Mouse (Mus musculus) adrenal gland, postnatal 4 days (tissue): ENCODE measurements around the gene Pom121. TPM values are rescaled to one million over a fixed set of nuclear protein-coding genes. Genes with fewer than 3 reads are reported as not detected.
"Not testable (repeated sequence)": the region's sequence is repeated elsewhere in the genome, so short reads cannot be mapped to it uniquely, and the experiment has no call there.

ENCODE experiments used
- DNase-seq, 2 experiments: peaks; one replicate each; pipeline ENCODE4 v3.0.0; 2021 to 2022; ENCODE audit warnings: low spot score in 2 of 2, mixed read lengths in 2 of 2
- microRNA-seq: library from miRNA; unstranded; fragments of <30 nt; microRNA quantifications from one replicate; pipeline ENCODE4 v1.2.0, GENCODE M21; 2021
- total RNA-seq, 2 experiments: library from RNA; stranded (reverse); gene quantifications; 2 replicates each; pipeline ENCODE4 v1.2.3; 2021

Gene Pom121
- total RNA-seq, 2 experiments from 2014 or later, result 35.9 to 40.7 TPM

DNA sequence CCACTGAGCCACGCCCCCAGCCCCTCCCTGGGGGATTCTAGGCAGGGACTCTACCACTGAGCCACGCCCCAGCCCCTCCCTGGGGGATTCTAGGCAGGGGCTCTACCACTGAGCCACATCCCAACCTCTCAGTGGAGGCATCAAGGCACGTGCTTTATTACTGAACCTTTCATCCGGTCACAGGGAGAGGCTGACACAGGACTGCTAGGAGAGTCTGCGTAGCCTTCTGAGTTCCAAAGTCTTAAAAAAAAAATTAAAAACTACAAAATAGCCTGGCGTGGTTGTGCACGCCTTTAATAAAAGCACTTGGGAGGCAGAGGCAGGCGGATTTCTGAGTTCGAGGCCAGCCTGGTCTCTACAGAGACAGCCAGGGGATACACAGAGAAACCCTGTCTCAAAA, 25.1 kb downstream of the Pom121 start:
- DNase-seq, result not testable (repeated sequence)

DNA sequence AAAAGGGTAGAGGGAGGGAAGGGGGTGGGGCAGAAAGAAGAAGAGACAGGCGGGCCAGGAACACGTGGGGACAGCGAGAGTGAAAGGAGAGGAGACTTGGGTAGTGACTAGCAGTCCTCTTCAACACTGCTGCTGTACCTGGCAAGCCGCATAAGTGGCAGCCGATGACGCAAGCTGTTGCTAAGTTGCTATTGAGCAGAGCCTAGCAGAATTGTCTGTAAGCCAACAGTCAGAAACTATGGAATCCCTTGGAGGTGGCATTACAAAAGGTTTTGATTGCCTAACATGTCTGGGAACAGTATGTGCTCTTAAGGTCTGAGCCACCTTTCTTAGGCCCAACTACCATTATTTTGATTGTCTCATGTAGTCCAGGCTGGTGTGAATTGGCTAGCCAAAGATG, 26.0 kb downstream of the Pom121 start:
- no peak for DNase-seq

DNA sequence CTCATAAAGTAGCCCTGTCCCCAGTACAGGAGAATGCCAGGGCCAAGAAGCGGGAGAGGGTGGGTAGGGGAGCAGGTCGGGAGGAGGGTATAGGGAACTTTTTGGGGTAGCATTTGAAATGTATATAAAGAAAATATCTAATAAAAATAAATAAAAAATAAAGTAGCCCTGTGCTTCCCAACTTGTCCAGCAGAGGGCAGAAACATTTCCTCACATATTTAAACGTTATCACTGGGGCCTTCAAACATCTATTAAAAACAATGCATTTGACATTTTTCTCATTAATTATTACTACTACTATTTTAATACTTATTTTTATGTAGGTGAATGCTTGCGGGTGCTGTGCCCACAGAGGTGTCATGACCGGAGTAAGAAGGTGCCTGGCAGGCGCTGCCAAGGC, 26.5 kb downstream of the Pom121 start:
- no peak for DNase-seq

DNA sequence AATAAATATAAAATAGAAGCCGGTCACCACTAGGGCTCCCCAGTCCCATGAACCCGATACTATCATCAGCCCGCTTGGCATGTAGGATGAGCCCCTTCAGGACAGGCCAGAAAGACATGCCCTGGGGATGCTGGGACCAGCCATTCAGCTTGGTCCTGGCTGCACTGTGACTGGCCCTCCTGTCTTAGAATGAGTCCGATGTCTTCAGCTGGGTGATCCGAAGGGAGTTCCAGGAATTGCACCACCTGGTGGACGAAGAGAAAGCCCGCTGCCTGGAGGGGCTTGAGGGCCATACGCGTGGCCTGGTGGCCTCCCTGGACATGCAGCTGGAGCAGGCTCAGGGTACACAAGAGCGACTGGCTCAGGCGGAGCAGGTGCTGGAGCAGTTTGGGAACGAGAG, 30.8 kb downstream of the Pom121 start:
- no peak for DNase-seq

DNA sequence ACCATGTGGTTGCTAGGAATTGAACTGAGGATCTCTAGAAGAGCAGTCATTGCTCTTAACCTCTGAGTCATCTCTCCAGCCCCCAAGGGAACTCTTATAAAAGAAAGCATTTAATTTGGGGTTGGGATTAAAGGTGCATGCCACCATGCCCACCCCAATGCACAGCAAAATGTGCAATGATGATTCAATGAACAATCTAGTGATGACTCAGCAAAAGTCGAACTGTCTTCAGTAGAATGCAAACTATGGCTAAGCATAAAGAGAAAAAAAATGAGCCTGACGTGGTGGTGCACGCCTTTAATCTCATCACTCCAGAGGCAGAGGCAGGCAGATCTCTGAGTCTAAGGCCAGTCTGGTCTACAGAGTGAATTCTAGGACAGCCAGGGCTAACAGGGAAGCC, 31.8 kb downstream of the Pom121 start:
- no peak for DNase-seq

DNA sequence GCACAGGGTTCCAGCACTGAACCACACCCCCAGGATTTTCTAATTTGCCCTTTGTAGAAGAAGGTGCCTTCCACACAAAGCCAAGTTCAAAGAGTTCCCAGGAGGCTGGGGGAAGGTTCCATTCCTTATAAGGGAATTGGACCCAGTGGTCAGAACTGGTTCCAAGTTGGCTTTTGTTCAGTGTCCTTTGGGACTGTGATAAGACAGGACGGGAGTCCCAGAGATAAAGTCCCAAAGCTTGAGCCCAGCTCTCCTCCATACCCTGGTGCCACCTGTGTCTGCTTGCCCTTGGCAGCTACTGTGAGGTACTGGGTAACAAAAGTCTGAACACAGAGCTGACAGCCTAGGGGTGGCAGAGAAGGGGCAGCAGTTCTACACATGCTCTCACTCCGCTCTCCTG, 34.6 kb downstream of the Pom121 start:
- no peak for DNase-seq

DNA sequence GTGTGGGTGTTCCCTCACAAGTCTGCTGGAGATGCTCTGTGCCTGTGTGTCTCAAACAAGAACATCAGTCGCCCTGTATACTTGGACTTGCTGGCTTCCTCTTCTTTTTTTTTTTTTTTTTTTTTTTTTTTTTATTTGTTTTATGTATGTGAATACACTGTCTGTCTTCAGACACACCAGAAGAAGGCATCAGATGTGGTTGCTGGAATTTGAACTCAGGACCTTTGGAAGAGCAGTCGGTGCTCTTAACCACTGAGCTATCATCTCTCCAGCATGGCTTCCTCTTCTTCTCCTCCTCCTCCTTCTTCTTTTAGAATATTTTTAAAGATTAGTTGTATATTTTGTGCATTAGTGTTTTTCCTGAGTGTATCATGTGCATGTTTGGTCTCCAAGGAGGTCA, 36.8 kb downstream of the Pom121 start:
- peak; percentile 45 to 60 for DNase-seq

DNA sequence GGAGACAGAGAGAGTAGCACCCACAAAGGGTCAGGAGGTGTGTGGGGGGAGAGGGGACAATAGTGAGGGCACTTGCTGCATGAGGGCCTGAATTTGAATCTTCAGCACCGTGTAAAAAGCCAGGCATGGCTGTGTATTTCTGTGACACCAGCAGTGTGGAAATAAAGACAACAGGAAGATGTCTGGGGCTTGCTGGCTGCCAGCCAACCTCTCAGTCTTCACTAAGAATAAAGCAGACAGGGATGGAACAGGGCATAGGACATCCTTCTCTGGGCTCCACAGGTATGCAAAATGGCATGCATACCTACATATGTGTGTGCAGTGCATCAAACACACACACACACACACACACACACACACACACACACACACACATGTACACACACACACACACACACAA, 38.3 kb downstream of the Pom121 start:
- no peak for DNase-seq

DNA sequence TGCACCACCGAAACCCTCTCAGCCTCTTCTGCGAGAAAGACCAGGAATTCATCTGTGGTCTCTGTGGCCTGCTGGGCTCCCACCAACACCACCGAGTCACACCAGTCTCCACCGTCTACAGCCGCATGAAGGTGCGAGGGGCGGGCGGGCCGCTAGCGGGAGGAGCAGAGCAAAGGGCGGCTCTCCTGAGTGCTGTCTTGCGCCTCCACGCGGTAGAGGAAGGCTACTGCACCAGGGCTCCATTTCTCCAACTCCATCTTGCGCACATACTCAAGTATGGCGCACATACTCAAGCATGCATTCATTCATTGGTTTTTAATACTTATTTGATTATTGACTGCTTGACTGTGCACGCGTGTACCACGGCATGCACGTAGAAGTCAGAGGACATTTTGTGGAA, 40.8 kb downstream of the Pom121 start:
- no peak for DNase-seq

DNA sequence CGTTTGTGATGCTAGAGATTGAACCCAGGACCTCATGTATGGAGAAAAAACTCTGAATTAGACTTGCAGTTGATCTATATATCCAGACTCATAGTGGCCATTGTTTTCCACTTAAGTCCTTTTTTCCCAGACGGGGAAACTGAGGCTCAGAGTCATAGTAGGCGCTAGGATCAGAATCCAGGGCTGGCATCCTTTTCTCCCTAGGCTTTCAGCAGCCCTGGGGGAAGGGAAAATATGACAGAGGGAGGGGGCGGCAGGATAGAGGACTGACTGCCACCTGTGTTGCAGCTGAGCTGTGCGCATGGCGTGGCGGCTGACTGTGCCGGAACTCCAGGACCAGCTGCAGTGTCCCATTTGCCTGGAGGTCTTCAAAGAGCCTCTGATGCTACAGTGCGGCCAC, 41.4 kb downstream of the Pom121 start, which contains the start of gene Trim50:
TSS of gene Trim50 (plus strand) at position 301 of the 400 bp plus-strand sequence.
- no peak for DNase-seq

DNA sequence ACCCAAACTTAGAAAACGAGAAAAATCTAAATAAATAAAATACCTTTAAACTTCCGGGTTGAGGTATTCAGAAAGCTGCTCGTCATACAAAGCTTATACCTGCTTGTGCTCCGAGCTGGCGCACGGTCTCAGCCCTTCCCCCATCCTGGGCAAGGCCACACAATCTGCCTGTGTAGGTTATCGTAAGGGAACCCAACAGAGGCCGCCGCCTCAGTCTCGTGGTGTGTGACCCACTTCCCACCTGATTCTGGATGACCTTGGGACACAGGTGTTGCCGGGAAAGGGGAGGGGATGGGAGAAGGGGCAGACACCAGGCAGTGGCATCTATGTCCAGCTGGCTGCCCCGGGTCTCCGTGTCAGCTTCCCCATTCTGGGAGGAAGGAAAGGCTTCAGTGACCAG, 42.7 kb downstream of the Pom121 start:
- no peak for DNase-seq

DNA sequence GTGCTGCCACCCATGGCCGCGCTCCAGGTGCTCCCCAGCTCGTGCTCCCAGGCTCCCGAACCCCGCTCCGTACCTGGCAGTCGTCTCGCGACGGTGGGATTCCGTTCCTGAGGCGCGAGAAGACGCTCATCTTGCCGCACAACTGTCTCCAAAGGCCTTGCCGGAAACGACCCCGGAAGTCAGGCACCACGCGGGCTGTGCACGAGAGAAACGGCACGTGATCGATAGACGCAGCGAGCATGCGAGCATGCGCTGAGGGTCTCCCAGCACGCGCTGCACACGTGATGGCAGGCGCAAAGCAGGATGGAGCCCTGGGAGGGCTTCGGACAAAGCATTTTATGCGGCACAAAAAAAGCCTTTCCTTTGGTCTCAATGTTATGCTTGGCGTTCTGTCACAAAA, 44.5 kb downstream of the Pom121 start, which contains the start of gene Fkbp6:
TSS of gene Fkbp6 (minus strand) at position 183 of the 400 bp plus-strand sequence.
- no peak for DNase-seq

DNA sequence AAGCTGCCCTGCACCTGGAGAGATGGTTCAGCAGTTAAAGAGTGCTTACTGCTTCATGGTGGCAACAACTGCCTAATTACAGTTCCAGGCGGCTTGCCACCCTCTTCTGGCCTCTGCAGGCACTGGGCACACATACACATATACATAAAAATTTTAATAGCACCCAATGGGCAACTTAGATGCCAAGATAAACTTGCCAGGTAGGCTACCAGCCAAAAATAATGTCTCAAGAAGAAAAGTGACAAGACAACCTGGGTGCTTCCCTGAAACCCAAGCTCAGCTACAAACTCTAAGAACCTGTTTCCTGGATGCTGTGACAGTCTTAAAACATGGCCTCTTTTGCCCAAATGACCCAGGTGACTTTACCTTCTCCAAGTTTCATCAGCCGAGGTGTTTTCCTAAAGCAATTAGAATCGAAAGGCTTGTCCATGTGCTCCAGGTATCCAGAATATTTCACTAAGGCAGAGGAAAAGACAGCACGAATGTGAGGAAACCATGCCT, 46.8 kb downstream of the Pom121 start:
- DNase-seq, result no peak

DNA sequence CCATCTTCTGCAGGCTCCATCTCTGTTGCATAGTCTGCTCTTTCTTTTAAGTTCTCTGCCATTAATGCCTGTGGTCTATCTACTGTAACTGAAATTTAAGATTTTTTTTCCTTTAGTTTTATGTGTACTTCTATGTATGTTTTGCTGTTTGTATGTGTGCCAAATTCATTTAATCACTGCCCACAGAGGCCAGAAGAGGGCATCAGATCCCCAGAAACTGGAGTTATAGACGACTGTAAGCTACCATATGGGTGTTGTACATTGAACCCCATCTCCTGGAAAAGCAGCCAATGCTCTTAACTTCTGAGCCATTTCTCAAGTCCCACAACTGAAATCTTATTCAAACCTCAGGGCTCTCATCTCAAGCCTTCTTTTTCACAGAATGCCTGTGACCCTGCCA, 47.9 kb downstream of the Pom121 start:
- no peak for DNase-seq

DNA sequence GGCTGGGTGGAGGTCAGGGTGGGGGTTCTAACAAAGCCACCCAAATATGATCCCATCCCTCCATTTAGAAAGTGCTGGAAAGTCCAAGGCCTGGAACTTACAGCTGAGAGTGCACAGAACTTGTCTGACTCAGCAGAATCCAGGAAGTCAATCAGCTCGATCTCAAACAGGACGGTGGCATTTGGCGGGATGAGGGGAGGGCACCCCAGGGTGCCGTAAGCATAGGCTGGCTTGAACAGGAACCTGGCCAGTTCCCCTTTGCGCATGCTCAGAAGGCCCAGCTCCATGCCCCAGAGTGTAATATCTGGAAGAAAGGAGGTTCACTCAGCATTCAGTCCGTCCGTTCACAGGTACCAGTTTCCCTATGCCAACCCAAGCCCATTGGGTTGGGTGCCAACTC, 48.4 kb downstream of the Pom121 start:
- no peak for DNase-seq

DNA sequence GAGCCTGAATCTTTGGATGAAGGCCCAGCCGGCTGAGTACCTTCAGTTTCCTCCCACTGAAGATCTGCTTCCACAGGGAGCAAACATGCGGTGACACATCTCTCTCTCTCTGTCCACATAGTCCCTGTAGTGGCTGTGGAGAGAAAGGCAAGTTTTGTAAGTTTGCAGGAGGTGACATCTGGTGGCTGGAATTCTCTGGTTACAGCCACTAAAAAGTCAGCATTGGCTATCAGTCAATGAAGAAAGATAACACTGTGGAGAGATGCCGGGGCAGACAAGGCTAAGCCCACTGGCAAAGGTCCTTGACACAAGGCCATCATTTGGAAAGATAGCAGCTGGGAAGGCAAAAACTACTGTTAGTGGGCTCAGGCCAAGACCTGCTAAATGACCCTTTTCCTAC, 56.8 kb downstream of the Pom121 start:
- no peak for DNase-seq

DNA sequence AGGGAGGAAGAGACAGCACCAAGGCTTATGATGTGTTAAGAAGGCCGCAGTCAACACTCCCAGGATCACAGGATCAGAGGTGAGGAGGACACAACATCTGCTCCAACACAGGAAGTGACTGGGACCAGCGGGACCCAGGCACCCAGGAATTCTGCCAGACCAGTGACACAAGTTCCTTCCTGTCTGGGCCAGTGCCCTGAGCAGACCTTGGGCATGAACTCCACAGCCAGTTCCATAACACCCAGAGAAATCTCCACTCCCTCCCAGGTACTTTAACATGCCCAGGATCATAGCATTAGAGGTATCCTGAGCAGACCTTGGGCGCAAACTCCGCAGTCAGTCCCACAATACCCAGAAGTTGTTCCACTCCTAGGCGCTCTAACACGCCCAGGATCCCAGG, 63.2 kb downstream of the Pom121 start:
- DNase-seq, result no peak

DNA sequence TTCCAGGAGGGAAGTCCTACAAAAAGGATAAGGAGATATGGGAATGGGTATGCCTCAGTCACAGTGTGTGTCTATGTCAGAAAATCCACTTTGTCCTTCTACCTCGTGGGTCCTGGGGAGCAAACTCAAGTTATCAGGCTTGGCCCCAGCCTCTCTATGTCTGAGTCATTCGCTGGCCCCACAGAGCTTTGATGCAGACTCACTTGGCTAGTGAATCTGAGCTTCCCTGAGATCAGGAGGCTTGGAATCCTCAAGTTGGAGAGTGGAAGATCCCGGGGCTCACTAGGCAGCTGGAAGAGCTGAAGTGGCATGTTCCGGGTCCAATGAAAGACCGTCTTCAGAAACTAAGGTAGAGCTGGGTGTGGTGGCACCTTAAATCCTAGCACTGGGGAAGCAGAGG, 64.1 kb downstream of the Pom121 start:
- no peak for DNase-seq

DNA sequence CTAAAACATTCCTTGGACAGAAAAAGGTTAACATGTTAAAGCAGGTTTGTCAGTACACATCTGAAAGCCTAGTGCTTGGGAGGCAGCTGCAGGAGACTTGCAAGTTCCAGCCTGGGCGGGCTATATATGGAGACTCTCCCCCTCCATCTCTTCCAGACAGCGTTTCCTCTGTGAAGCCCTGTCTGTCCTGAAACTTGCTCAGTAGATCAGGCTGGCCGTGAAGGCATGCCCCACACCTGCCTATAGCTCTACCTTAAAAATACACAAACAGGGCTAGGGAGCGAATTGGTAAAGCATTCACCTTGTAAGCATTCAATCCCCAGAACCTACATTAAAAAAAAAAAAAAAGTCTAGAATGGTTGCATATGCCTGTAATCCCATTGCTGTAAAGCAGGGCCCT, 64.9 kb downstream of the Pom121 start:
- no peak for DNase-seq

Small RNAs within 50 kb of the gene (microRNA-seq; reads per million reads assigned to microRNA genes)
- gene Mir7033, result 1.6 reads per million

Other genes with a start within 250 kb of the Pom121 start
- 10 to 100 TPM; 22.3 to 26.7 TPM for gene Tbl2, start 244.9 kb downstream of the Pom121 start, total RNA-seq
- 10 to 100 TPM; 44.6 to 52.1 TPM for gene Bcl7b, start 226.3 kb downstream of the Pom121 start, total RNA-seq
- 10 to 100 TPM; 67.4 to 76.4 TPM for gene Baz1b, start 207.3 kb downstream of the Pom121 start, total RNA-seq
- gene Fzd9, start 143.3 kb downstream of the Pom121 start, total RNA-seq, result 1 to 10 TPM; 2.6 to 2.8 TPM
- under 1 TPM; 0.23 to 0.48 TPM for gene Fkbp6, start 44.5 kb downstream of the Pom121 start, total RNA-seq
- gene Trim50, start 41.3 kb downstream of the Pom121 start, total RNA-seq, result under 1 TPM in 1 of 2 experiments, not detected in 1; 0.20 TPM
- gene Nsun5, start 24.6 kb downstream of the Pom121 start, total RNA-seq, result 10 to 100 TPM; 23.9 to 24.9 TPM
- gene Hip1, start 150.6 kb upstream of the Pom121 start, total RNA-seq, result 10 to 100 TPM; 44.4 TPM
- not detected for gene Ccl26, start 169.0 kb upstream of the Pom121 start, total RNA-seq
- 1 to 10 TPM; 2.4 to 3.0 TPM for gene Ccl24, start 178.5 kb upstream of the Pom121 start, total RNA-seq
- gene Rhbdd2, start 238.1 kb upstream of the Pom121 start, total RNA-seq, result 10 to 100 TPM; 54.4 to 55.1 TPM